Mouse (Mus musculus) Patski (cell line): ENCODE data around the gene Agrp. TPM values are rescaled to one million over a fixed set of nuclear protein-coding genes. Genes with fewer than 3 reads are reported as not detected.

ENCODE experiments used
- ATAC-seq: fragments of 100-300 bp; one replicate; pipeline ENCODE4 v1.8.0; 2021
- CTCF ChIA-PET: fragments of 350-600 bp; sonication (Branson Sonifier 250); formaldehyde crosslinking; loops from one replicate; lab custom pipeline; 2022; ENCODE audit warnings: inconsistent platforms; lab: Charles Lee
- POLR2A ChIA-PET: fragments of 350-600 bp; sonication (Branson Sonifier 250); formaldehyde crosslinking; loops from one replicate; lab custom pipeline; 2022; ENCODE audit warnings: antibody characterized with exemption, inconsistent platforms; lab: Charles Lee
- DNase-seq: peaks from one replicate; pipeline ENCODE4 v3.0.0-alpha.2; 2011; ENCODE audit warnings: low read depth, low spot score
- H3K27me3 ChIP-seq: fragments of 371-371 bp; one replicate; pipeline ENCODE4 v1.5.1; 2021
- CTCF ChIP-seq: fragments of 100-300 bp; IDR thresholded peaks from one replicate; pipeline ENCODE4 v1.5.1; 2021
- in situ Hi-C: fragments of 300-500 bp; cut with MboI; formaldehyde crosslinking; loops from 3 replicates; pipeline ENCODE4 v1.11.1; 2018; ENCODE audit warnings: low pct_unique_long_range_greater_than_20kb, mixed read lengths
- polyA plus RNA-seq: library from polyadenylated mRNA; unstranded; gene quantifications from one replicate; pipeline ENCODE4 v1.2.3, GENCODE M21; 2021

Agrp gene
- polyA plus RNA-seq, 1 experiment from 2014 or later, result 0.30 TPM

DNA sequence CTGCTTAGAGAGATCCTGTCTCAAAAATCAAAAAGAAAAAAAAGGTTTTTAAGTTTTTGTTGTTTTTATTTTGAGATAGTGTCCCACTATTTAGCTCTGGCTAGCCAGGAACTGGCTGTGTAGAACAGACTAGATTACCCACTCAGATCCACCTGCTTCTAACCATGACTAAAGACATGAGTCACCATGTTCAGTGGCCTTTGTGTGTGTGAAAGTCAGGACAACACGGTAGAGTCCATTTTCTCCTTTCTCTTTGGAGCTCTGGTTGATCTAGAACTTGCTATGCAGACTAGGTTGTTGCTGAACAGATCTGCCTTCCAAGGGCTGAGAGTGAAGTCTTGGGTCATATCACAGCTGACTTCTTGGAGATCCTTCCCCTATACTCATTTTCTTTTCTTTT lies 2.6 kb upstream of the Agrp start:
- ATAC-seq, result no peak
- in situ Hi-C loops, result no loop called here
- TF ChIP-seq CTCF, result no peak
- DNase-seq, result no peak
- H3K27me3 ChIP-seq, result no peaks in the 10 kb centered on the region
- ChIA-PET CTCF (no interaction called here), POLR2A (interaction anchor here (0.6 to 0.7 kb wide), 2 partner anchors 19 to 74 kb away, joined by 3 to 4 read pairs; partner anchors contain the start of gene Atp6v0d1)

DNA sequence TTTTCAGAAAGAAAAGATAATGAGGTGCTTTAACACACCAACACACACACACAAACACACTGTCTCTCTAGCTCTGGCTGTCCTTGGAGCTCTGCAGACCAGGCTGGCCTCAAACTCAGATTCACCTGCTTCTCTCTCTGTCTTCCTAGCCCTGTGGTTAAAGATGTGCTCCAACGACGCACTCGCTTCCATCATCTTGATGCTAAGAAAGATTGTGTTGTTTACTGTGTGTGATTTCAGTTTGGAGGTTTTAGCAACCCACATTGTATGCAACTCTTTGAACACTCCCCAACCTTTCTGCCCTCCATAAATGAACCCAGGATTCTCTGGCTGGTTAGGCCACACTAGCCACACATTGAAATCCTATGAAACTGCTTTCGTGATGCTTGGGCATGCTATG lies 1.3 kb upstream of the Agrp start:
- TF ChIP-seq CTCF, result no peak
- ATAC-seq, result no peak
- H3K27me3 ChIP-seq, result no peaks in the 10 kb centered on the region
- DNase-seq, result no peak
- in situ Hi-C loops, result no loop called here
- ChIA-PET POLR2A (interaction anchor here (0.8 to 1.2 kb wide), 2 partner anchors 72 to 128 kb away, joined by 3 to 4 read pairs; partner anchors contain the start of gene Atp6v0d1), CTCF (interaction anchor here (1.3 to 1.9 kb wide), 2 partner anchors 15 to 22 kb away, joined by 4 to 11 read pairs; no protein-coding TSS in a partner anchor)

DNA sequence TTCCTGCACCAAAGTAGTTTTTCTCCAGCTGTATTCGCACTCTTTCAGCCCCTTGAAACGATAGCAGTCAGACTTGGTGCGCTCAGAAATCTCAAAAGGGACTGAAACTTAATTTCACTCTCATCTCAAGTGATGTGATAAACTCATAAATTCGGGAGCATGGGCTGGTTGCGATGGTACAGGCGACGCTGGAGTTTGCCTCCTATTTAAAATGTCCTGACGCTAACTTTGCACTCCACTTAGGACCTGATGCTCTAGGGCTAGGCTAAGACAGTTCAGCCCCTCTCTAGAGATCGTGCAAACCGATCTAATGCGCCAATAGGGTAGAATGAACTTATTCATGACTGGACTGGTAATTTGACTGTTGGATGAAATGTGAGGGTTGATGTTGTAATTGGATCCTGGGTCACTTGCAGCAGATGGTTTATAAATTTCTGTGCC lies 428 bp upstream of the Agrp start:
- ATAC-seq, result no peak
- no peaks in the 10 kb centered on the region for H3K27me3 ChIP-seq

DNA sequence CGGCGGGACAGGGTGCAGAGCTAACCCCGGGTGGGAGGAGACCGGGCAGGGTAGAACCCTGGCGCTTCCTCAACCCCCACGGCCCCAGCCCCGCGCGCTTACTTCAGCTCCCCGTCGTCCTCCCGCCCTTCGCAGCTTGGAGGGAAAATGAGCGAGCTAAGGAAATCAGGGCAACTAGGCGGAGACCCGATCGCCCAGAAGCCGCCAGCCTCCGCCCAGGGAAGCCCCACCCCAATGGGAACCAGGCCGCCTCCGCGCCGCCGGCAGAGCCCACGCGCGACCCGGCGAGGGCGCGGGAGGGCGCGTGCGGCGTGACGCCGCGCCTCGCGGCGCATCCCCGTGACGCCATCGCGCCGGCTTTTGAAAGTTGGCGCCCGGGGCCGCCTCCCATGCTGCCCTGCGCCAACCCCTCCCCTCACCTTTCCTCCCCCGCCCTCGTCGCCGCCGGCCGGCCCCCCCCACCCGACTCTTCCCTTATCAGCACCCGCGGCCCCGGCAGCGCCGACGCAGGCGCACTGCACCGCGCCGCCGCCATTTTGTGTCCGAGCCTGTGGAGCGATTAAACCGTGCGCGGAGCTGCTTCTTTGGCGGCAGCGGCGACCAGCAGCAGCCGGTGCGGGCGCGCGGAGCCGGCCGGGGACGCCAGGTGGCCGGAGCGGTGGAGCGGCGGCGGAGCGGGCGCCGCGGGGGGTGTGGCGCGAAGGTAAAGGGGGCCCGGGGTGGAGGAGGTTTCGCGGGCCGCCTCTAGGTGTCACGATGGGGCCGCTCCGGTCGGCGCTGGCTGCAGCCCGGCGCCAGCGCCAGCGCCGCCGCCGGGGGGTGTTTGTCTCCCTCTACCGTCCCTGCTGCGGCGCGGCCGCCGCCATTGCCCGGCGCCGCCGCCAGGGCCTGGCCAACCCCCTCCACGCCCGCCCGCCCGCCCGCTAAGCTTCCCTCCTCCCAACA lies 903 bp downstream of the Agrp start, which contains the start of gene Ctcf:
Gene Ctcf, plus strand, starts transcription at position 551 of the 945 bp plus-strand sequence.
- ChIA-PET POLR2A (interaction anchor here (1.0 to 1.4 kb wide), 4 partner anchors 10 to 42 kb away, joined by 3 read pairs; no protein-coding TSS in a partner anchor), CTCF (interaction anchor here (0.9 to 1.9 kb wide), 8 partner anchors 10 to 70 kb away, joined by 3 to 11 read pairs (median 4); no protein-coding TSS in a partner anchor)
- DNase-seq (no peak), ATAC-seq (peak; percentile 86)
- peak; percentile 97 for TF ChIP-seq CTCF
- in situ Hi-C loops, result no loop called here
- H3K27me3 ChIP-seq, result no peaks in the 10 kb centered on the region

More for the DNA sequence above, 428 bp upstream of the Agrp start:
- DNase-seq, result no peak
- ChIA-PET CTCF (interaction anchor here (1.3 to 1.9 kb wide), 3 partner anchors 11 to 23 kb away, joined by 4 to 11 read pairs (median 5); no protein-coding TSS in a partner anchor), POLR2A (interaction anchor here (0.6 to 1.2 kb wide), 5 partner anchors 9 to 129 kb away, joined by 3 to 5 read pairs (median 3); partner anchors contain the start of gene Atp6v0d1)
- TF ChIP-seq CTCF, result no peak
- in situ Hi-C loops, result no loop called here

DNA sequence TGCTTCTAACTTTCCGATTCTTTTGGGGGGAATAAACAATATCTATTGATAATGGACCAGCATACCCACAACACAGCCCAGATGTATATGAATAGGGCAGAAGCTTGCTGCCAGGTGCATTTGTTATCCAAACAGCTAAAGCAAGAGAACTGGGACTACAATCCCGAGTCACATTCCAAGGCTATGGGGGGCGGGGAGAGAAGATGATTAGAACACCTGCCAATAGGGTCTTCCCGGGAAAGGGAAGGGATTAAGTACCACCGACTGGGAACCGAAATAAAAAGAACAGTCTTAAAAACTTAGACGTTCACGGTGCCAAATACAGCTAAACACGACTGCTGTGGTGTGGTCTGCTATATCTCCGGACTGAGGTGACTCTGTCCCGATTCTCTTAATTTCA lies 1.7 kb downstream of the Agrp start:
- no peak for DNase-seq

DNA sequence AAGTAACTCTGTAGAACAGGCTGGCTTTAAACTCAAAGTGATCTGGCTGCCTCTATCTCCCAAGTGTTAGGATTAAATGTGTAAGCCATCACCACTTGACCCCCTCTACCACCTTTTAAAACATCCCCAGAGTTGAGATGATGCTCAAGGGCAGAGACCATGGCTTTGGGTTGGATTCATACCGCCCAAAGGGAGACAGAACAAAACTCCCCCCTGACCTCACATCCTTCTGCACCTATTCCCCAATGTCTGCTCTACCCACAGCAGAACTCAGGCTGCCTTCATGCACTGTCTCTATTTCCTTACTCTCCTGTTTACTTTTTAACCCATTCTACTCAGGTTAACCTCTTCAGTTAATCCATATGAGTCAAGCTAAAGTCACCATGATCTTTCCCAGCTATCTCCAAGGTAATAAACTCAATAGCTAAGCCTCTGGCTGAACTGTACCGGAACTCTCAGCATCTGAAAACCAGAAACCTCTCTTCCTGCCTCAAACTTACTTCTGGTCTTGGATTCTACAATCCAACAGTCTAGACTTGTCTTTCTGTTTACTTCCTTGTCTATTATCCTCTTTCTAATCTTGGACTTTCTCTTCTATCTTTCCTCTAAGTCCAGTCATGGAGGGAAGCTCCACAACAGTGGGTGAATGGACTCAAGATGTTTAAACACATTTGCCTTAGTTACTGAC lies 2.3 kb downstream of the Agrp start:
- DNase-seq (no peak), ATAC-seq (no peak)
- ChIA-PET CTCF (interaction anchor here (0.6 to 1.8 kb wide), 5 partner anchors 9 to 68 kb away, joined by 3 to 4 read pairs (median 3); no protein-coding TSS in a partner anchor), POLR2A (interaction anchor here (1.0 kb wide), 1 partner anchor 69 kb away, joined by 3 read pairs; the partner anchor contains the start of gene Atp6v0d1)
- H3K27me3 ChIP-seq, result no peaks in the 10 kb centered on the region
- in situ Hi-C loops, result no loop called here
- TF ChIP-seq CTCF, result no peak

More for the DNA sequence above, 1.7 kb downstream of the Agrp start:
- CTCF ChIA-PET, result interaction anchor here (0.6 to 1.8 kb wide), 5 partner anchors 10 to 69 kb away, joined by 3 to 4 read pairs (median 3); no protein-coding TSS in a partner anchor
- H3K27me3 ChIP-seq, result no peaks in the 10 kb centered on the region
- POLR2A ChIA-PET, result interaction anchor here (1.0 to 1.4 kb wide), 2 partner anchors 13 to 69 kb away, joined by 3 read pairs; partner anchors contain the start of gene Atp6v0d1
- in situ Hi-C loops, result no loop called here
- no peak for ATAC-seq
- no peak for TF ChIP-seq CTCF

DNA sequence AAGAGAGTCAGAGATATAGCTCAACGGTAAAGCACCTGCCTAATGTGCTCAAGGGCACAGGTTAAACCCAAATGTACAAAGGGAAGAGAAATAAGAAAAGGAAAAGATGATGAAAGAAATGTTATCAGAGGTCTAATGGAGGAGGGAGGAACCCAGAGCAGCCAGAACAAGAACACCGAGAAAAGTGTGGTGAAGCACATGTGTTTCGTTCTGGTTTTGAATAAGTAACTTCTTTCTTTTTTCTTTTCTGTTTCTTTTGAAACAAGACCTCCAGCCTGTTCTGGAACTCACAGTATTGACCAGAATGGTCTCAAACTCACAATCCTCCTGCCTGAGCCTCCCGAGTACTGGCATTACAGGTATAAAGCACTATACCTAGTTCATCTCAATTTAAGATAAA lies 7.9 kb downstream of the Agrp start:
- ATAC-seq (no peak), DNase-seq (no peak)
- in situ Hi-C loops, result no loop called here
- CTCF ChIA-PET, result interaction anchor here (5.8 kb wide), 1 partner anchor 21 kb away, joined by 25 read pairs; no protein-coding TSS in a partner anchor
- POLR2A ChIA-PET, result no interaction called here
- no peaks in the 10 kb centered on the region for H3K27me3 ChIP-seq
- no peak for TF ChIP-seq CTCF

DNA sequence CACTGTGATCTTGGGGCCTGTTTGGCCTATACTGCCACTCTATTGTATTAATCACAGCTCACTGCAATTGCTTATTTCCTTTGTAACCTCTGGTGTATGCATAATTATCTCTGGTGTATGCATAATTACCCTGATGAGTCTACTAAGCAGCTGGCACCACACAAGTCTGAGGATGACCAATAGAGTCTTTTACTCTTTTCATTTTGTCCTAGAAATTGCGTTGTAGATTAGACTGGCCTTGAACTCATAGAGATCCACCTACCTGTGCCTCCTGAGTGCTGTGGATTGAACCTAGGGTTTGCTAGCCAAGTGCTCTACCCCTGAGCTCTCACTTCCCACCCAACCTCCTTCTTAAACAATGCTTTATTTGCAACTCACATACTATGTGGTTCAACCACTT lies 11.1 kb downstream of the Agrp start:
- POLR2A ChIA-PET, result interaction anchor here (1.4 kb wide), 1 partner anchor 23 kb away, joined by 3 read pairs; no protein-coding TSS in a partner anchor
- no peak for ATAC-seq
- in situ Hi-C loops, result no loop called here

DNA sequence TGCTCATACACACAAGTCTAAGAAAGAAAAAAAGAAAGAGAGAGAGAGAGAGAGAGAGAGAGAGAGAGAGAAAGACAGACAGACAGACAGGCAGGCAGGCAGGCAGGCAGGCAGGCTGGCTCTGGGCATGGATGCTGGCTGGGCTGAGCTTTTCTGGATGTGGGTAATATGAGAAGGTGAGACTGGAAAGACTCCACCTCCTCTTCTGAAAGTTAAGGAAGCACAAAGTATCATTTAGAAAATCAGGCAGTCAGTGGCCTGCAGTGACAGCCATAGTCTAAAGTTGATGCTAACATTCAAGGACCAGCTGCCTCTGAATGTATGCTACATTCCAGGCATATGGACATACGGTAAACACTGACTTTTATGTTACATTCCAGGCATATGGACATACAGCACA lies 12.4 kb downstream of the Agrp start:
- H3K27me3 ChIP-seq, result no peaks in the 10 kb centered on the region
- POLR2A ChIA-PET, result no interaction called here
- ATAC-seq (no peak), DNase-seq (no peak)
- TF ChIP-seq CTCF, result no peak
- in situ Hi-C loops, result no loop called here
- CTCF ChIA-PET, result interaction anchor here (0.5 to 5.8 kb wide), 2 partner anchors 17 to 185 kb away, joined by 4 to 25 read pairs; no protein-coding TSS in a partner anchor

More for the DNA sequence above, 11.1 kb downstream of the Agrp start:
- no peak for DNase-seq
- CTCF ChIA-PET, result interaction anchor here (1.1 to 5.8 kb wide), 5 partner anchors 9 to 61 kb away, joined by 3 to 25 read pairs (median 4); partner anchors contain the start of gene Atp6v0d1
- H3K27me3 ChIP-seq, result no peaks in the 10 kb centered on the region
- no peak for TF ChIP-seq CTCF
